Mouse (Mus musculus) liver, embryonic 14.5 days (tissue): ENCODE results near the gene Mpdu1.

ENCODE experiments used
- CTCF ChIP-seq: IDR thresholded peaks from 2 replicates; pipeline ENCODE4 v1.5.1; 2016; ENCODE audit warnings: antibody characterized with exemption, low read depth, control low read depth
- EP300 ChIP-seq: IDR thresholded peaks from 2 replicates; pipeline ENCODE4 v1.6.1; 2016; ENCODE audit warnings: antibody characterized with exemption, low read depth

DNA sequence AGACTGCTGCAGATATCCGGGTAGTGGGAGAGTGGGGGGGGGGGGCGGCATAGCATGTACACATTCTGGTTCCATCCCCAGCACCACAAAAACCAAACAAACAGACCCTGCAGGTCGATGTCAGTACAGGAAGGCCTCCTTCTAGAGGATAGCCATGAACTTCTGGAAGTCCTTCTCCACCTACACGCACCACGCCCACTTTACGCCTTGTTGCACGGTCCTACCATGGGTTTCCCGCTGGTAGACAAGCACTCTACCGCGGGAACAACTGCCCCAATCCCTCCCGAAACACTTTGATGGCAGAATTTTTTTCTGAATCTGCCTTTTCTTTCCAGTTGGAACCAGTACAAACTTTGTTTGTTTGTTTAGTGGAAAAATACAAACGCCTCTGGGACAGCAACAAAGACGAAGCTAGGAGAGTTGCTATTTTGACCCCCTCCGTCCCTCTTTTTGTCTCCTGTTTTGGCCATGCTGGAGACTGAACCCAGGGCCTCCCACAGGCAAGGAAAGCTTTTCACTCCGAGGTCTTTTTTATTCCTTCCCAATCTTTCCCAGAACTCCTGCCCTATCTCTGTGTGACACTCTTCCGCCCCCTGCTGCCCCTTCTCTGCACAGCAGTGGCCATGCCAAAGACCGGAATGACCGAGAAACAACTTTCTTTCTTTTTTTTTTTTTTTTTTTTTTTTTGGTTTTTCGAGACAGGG lies 48.7 kb downstream of the Mpdu1 start:
- TF ChIP-seq CTCF (peak; percentile 92), EP300 (no peak)
